Mouse (Mus musculus) ES-CJ7 (cell line): ENCODE results near the gene Arhgef28.

Source experiments
- DNase-seq: peaks from one replicate; pipeline ENCODE4 v3.0.0; 2011; ENCODE audit warnings: low read depth, low spot score

The Arhgef28 gene

DNA sequence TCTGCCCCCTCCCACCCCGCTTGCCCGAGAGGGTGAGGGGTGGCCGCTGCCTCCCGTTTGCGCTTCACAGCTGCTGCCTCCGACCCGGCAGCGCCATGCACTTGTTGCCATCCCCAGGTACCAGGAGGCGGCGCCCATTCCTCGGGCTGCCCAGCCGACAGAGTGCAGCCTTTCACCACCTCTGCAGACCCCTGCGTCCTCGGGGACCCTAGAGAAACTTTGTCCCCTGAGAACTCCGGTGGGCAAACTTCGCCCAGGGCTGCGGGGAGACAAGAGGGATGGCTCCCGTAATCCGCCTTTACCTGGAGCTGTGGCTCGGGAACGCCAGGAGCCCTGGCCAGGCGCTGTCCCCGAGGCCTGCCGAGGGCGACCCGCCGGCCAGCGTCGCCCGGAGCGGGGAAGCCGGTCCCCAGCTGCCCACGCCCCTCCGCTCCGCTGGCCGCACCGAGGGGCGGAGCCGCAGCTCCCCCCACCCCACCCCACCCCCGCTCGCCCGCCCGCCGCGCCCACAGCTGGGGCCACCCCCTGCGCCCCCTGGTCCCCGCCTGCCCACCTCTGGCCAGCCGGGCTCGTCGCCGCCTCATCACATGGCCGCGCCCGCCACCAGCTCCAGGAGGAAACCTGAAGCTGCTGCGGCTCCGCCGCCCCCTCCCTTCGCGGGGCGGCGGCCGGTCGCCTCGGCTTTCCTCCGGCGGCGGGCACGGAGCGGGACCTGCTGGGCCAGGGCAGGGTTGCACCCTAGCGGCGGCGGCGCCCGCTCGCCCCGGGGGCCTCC, at the start of gene Arhgef28:
Arhgef28 (minus strand) TSS at position 669 of the 775 bp plus-strand sequence.
- DNase-seq, result peak; percentile 27

DNA sequence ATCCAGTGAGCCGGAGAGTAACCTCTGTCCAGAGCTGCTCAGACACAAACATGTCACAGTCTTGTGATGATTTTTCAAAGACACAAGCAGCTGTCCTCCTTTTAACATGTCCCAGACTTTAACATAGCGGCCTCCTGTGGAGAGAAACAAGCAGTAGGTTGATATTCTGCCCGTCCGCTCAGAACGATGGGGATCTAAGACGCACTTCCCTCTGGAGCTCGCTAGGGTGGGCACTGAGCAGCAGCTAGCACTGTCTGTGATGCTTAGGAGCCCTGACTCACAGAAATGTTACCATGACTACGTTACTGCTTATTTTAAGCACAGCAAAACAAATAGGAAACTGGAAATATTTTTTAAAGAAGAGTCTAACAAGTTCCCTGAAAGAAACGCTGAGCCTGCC, 48.7 kb upstream of the Arhgef28 start:
- peak; percentile 75 for DNase-seq

DNA sequence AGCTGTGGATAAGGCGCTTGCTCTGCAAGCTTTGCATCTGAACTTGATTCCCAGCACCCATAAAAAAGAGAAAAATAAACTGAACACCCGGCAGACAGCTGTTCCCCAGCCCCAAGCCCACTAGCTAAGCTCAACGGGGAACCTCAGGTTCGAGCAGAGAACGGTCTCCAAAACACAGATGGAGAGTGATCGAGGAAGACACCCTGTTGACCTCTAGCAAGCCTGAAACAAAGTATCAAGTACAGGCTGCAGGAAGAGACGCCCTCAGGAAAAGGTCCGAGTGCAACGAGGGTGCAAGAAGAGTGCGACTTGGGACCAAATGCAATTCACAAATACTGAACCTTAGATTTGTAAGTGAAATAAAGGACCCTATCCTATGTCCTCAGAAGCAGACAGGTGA, 43.4 kb upstream of the Arhgef28 start:
- no peak for DNase-seq

DNA sequence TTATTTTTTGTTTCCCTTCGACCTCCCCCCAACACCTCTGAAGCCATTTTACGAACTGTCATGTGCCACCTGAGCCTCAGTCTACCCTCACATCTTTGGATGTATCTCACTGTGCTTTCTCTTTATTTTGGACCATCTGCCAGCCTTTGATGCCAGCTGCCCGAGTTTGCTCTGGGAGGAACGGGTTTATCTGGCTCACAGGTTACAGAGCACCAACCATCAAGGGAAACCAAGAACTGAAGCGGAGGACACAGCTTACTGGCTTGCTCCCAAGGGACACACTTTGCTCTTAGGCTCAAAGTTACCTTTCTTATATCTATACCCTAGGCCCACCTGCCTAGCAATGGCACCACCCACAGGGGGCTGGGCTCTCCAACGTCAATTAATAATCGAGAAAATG, 39.1 kb upstream of the Arhgef28 start:
- DNase-seq, result no peak

DNA sequence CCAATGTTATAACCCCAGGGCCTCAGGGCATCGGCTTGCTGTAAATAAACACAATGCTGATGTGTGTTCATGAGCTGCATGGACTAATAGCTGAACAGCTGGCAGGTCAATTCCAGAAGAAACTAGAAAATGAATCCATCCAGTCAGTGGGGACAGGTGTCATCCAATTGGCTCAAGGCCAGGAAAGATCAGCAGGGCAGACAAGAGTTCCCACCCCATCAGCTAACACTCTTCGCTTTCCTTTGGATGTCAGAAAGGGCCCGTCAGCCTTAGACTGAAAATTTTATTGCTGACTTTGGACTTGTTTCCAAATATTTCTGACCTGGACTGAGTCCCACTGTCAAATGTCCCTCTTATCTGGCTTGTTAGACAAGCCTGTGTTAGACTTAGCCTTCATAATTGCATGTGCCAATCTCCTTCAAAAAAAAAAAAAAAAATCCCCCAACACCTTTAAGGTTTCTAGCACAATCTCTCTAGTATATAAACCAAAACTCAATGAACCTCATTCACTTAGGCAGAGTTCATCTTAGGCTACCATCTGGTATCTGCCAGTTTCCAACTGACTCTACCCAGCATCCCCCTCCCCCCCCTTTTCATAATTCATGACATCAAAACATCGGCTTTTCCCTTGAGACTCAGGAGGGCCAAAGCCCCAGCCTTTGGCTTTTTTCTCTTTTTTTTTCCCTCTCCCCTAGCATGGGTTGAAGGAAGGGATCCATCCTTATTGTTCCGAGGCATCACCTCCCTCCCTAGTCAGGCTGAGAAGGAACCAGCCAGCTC, 38.5 kb upstream of the Arhgef28 start:
- DNase-seq, result no peak

DNA sequence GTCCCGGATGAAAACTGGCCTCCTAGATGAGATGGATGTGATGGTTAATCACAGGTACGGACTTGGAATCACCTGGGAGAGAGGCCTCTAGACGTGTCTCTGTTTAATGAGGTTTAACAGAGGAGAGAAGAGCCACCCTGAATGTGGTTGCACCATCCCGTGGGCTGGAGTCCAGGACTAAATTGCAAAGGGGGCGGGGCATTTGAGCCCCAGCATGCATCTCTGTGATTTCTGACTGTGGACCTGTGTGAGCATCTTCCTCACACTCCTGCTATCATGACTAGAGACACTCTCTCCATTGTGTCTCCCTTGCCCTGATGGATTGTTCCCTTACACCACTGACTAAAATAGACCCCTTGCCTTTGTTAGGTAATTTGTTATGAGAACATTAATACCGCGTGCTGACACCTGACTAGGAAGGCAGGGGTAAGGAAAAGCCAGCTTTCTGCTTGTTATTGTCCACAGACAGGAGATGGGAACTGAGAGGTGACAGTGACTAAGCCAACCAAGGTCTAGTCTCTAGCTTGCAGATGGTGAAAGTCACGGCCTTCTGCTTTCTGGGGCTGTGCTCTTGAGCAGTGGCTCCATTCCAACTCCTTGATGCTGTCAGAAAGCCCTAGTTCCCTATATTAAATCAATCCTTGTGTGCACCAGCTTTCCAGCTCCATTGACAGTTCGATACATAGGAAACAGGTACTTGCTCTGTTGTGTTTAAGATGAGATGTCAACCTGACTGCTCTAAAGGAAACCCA, 35.5 kb upstream of the Arhgef28 start:
- DNase-seq, result no peak

DNA sequence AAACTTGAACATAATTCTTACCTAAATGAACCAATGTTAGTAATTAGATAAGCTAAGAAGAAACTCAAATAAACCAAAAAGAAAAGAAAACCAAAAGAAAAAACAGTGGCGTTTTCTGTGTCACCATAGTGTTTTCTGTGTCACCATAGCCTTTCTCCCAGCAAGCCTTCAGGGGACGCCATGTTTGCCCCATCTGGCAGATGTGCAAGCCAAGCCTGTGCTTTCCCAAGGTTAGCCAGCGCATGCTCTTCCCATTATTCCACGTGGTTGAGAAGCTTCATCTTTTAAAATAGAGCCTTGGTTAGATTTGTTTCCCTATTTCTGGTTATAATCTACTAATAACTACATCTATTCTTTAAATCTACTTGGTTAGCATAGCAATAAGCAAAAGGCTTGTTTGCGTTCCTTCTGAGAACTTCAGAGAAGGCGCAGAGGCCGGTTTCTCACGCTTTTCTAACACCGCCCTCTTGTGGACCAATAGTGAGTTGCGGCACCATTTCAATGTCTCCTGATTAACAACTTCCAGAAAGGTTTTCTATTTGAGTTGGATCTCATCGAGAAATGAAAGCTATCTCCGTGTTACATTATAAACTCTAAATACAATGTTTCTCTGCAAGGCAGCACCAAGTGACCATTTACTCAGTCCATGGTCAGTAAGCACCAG, 33.9 kb upstream of the Arhgef28 start:
- DNase-seq, result peak; percentile 72

DNA sequence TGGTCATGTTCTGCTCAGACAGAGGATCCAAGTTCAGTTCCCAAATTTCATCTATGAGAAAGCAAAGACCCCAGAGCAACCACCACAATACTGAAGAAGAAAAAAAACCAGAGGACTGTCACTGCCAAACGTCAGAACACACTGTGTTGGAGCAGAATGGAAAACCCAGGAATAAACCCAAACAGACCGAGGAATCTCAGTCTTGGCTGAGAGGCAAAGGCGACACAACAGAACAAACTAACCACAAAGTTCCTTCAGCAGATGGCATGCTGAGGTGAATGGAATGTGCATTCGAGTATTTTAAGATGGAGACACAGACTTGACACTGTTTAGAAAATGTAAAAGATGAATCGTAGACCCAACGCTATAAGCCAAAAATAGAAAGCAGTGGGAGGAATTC, 29.2 kb upstream of the Arhgef28 start:
- DNase-seq, result no peak

DNA sequence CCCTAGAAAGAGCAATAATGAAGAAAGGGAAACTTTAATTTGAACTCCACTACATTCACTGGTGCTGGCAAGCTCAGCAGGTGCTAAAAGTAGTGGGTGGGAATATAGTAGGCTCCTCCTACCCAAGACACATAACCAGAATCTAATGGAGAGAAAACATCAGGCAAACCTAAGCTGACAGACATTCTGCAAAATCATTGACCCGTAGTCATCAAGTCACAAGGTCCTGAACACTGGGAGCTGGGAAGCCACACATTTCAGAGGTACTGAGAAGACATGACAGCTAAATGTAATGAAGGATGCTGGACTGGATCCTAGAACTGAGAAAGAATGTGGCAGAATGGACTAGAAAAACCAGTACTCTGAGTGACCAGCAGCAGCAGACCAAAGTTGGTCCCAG, 24.3 kb upstream of the Arhgef28 start:
- DNase-seq, result no peak

DNA sequence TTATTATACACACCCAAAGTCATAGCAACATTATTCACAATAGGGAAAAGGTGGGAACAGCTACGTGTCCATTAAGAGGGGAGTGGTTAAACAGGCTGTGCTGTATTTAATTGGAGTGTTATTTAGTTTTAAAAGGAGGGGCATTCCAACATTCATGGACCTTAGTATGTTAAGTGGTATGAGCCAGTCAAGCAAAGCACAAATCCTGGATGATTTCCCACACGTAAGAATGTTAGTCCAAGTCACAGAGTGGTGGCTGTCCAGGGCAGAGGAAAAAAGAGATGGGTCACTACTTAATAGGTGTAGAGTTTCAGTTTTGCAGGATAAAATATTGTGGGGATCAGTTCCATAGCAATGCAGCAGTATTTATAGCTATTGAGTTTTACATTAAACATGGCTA, 20.0 kb upstream of the Arhgef28 start:
- no peak for DNase-seq

DNA sequence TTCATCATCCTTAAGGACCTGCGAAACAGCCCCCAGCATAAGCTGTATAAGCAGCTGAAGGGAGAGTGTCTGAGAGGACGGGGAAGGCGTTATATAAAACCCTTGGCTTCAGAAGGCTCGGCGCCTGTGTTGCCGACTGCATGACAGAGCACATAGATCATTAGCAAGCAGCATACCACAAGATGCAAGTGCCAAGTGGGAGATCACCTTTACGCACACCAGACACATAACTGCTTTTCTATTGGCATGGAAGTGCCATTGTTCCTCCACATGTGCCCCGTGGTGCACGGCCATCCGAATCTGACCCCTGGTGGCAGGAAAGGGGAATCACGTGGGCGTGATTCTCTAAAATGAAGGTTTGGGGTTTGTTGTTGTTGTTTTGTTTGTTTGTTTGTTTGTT, 16.6 kb upstream of the Arhgef28 start:
- DNase-seq, result peak; percentile 35

DNA sequence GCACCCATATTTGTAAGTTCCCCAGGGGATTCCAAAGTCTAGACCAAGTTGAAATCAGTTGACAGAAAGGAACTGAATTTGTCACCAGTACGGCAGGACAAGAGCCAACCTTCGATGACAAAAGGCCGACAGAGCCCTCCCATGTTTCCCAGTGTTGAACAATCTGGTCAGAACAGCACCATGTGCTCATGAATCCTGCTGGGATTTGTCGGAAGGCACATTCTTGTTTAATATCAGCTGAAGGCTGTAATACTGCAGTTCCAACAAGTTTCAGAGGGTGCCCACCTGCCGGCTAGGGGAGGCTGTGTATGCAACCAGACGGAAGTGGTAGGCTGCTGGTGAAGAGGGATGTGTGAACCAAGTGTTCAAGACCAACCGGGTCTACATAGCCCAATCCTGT, 3.9 kb upstream of the Arhgef28 start:
- no peak for DNase-seq

DNA sequence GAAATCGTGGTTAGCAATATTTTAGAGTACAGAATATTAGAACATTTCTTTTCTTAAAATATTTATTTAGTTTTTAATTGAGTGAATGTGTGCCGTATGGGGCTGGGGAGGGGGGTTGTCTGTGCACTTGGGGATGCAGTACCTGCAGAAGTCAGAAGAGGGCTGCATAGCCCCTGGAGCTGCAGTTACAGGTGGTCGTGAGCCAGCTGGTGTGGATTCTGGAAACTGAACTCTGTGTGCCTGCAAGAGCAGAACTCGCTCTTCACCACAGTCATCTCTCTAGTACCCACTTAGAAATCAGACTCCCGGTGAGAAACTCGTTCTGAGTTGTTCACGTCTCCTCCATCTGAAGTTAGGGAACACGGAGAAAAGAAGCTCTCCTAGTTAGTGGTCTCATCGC, 2.6 kb upstream of the Arhgef28 start:
- DNase-seq, result peak; percentile 48

DNA sequence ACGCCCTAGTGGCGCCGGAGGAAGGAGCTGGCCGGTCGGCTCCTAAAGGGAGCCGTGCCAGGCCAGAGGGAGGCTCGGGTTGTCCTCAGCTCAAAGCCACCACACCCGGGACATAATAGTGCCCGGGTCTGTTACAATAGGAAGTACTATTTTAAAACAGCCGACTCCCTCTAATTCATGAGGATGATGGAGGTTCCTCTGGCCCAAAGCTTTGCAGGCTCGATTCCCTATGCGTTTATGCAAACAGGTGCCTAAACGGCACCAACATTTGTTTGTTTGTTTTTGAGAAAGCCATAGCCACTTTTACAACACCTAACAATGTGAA, 269 bp upstream of the Arhgef28 start:
- DNase-seq, result peak; percentile 6

DNA sequence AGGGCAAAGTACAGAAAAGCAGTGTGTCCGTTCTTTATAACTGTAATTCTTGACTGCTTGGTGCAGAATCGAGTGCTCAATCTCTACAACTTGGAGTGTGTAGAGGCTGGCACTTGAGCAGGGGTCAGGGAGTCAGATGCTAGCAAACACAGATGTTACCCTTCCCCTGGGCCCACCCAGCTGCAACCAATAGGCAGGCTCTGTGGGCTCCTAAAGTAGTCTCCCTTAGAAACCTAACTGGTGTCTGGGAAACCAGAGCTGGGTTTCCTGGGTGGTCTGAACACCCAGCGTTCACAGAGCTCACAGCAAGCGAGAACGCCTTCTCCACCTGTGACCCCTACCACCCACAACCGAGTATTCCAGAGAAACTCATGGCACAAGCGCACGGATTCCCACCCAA, 1.1 kb downstream of the Arhgef28 start:
- DNase-seq, result no peak

DNA sequence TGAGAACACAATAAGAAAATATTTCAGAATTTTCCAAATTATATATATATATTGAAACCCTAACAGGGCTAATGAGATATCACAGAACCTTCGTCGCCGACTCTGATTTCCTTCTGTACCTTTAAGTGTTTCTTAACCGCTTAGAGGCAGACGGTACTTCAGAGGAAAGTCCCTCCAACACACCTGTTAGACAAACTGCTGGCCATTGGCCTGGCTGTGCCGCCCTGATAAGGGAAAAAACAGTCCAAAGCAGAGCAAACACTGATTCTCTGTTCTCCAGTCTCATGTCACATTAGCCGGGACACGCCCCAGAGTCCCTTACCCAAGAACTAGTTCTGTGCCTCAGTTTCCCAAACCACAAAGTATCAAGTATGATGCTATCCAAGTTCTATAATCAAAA, 1.9 kb downstream of the Arhgef28 start:
- no peak for DNase-seq

DNA sequence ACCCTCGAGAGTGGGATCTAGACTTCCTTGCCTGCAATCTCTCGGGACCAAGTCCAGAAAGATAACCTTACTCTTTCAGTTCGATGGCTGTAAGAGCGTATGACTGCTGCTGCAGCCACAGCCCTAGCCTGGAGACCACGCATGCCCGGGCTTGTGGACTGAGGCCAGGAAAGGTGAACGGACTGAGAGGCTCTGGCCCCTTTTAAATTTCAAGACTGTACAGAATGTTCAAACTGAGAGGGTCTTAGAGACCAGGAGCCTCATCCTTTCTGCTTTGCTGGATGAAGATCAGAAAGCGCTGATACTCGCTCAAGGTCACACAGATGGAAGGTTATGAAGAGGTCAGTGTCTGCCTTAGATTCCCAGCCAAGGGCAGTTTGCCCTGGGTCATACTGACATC, 4.8 kb downstream of the Arhgef28 start:
- peak; percentile 16 for DNase-seq

DNA sequence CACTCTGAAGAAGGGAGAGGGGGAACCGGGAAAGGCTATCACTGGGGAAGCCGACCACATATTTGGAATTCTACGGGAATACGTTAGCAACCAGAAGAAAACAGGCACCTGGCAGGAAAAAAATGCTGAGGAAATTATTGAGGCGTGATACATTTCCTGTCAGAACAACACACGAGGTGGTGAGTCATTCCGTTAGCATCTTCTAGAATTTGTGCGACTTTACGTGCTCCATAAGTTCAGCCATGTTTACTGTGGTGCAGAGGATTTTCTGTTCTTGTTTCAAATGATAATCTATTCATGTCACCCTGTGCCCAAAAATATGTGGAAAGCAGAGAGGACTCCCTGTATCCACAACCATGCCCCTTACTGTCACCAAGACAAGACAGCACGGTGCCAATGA, 13.6 kb downstream of the Arhgef28 start:
- no peak for DNase-seq

DNA sequence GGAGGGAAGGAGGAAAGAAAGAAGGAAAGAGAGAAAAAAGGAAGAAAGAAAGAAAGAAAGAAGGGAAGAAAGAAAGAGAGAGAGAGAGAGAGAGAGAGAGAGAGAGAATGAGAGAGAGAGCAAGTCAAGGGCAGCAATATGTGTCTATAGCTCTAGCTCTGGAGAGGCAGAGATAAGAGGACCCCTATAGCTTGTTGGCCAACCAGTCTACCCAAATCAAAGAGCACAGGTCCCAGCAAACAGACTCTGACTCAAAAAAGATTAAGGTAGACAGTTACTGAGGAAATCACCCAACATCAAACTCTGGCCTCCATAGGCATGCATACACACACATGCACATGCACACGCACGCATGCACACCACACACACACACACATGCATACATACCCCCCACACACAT, 17.7 kb downstream of the Arhgef28 start:
- DNase-seq, result no peak

DNA sequence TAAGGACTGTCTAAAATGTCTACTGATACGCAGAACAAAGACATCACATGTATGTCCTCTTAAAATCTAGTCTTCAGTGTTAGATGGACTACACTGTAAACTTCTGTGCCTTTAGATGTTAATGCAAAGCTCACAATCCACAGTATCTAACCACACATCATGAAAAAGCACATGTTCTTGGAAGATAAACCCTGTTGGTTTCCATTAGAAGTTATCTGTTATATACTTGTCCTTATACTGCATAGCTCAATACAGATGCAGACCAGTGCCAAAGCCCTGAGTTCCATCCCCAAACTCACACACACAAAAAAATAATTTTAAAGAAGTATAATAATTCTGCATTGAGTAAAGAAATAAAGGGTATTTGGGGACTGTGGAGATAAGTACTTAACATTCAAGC, 18.3 kb downstream of the Arhgef28 start:
- no peak for DNase-seq

DNA sequence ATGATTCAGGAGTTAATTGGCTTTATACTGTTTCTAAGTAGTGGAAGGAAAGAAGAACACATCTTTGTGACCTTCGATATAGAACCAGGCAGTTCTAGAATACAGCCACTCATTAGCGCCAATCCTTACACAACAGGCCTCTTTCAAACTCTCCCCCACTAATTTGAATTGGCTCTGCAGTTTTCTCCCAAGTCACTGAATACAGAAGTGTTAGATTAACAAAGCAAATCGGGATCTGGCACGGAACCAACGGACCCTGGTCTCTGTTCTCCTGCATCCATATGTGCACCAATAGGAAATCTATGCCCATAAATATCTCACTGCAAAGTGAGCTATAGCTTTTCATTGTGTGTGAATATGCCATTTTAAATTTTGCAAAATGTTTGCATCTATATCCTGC, 20.1 kb downstream of the Arhgef28 start:
- DNase-seq, result no peak

DNA sequence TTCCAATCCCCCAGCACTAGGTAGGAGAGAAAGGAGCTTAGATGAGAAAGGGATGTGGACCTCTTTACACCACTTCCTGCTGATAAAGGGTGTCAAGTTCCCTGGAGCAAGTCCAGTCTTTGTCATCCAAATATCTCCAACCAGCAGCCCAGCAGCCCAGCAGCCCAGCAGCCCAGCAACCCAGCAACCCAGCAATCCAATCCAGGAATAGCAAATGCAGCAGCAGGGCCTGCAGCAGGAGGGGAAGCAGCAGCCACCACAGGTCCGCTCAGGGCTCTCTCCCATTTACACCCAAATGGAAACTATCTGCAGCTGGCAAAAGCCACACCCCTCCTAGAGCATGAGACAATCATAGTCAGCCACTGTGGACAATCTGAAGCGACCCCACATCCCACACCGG, 21.6 kb downstream of the Arhgef28 start:
- peak; percentile 31 for DNase-seq
